Mouse (Mus musculus): Measurements from ENCODE around the gene Cnst. TPM values are rescaled to one million over a fixed set of nuclear protein-coding genes. Genes with fewer than 3 reads are reported as not detected.
"Not testable (repeated sequence)": the region's sequence is repeated elsewhere in the genome, so short reads cannot be mapped to it uniquely, and the experiment has no call there.

Gene Cnst
- polyA plus RNA-seq, 1 experiment, result 12.7 TPM

DNA sequence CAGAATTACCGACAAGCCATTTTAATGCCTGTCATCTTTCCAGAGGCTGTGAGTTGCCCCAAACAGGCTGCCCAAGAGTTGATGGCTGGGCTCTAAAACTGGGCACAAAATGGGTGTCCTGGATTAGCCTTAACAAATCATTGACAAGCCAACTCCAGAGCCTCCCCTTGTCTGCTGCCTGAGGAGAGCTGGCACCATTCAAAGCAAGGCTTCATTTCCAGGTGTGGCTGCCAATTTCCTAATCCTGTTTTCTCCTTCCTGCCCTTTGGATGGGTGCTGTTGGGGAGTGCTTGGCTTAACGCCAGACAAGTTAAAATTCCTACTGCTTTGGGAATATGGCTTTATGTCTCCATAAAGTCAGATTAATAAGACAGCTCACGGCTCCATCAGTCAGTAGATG lies 98.0 kb downstream of the Cnst start:
- H3K4me1 ChIP-seq (ENCODE audit: control insufficient read depth, insufficient read depth, insufficient read length, low read length), result 0 out of 2 replicates have a peak, but pooled peaks cover 2% of the 10 kb centered on the region
- no peaks in the 10 kb centered on the region for H3K27me3 ChIP-seq (ENCODE audit: control insufficient read depth, insufficient read depth, low read length)
- H3K27ac ChIP-seq (ENCODE audit: insufficient read depth, low read depth, low read length), result no peak overlapping the region
- H3K36me3 ChIP-seq (ENCODE audit: control insufficient read depth, insufficient read depth, low read length), result no peaks in the 10 kb centered on the region
- WGBS, result 24% methylated on average over 3 of the region's 3 CpGs
- no peak for TF ChIP-seq CTCF (IDR thresholded peaks at IDR 0.05; ENCODE audit: extremely low read depth, insufficient read length, insufficient replicate concordance, low read depth, low read length)
- TF ChIP-seq POLR2A (IDR thresholded peaks at IDR 0.05; ENCODE audit: low read depth, low read length), result no peak
- no peak overlapping the region for H3K4me3 ChIP-seq (ENCODE audit: low read depth, low read length)

DNA sequence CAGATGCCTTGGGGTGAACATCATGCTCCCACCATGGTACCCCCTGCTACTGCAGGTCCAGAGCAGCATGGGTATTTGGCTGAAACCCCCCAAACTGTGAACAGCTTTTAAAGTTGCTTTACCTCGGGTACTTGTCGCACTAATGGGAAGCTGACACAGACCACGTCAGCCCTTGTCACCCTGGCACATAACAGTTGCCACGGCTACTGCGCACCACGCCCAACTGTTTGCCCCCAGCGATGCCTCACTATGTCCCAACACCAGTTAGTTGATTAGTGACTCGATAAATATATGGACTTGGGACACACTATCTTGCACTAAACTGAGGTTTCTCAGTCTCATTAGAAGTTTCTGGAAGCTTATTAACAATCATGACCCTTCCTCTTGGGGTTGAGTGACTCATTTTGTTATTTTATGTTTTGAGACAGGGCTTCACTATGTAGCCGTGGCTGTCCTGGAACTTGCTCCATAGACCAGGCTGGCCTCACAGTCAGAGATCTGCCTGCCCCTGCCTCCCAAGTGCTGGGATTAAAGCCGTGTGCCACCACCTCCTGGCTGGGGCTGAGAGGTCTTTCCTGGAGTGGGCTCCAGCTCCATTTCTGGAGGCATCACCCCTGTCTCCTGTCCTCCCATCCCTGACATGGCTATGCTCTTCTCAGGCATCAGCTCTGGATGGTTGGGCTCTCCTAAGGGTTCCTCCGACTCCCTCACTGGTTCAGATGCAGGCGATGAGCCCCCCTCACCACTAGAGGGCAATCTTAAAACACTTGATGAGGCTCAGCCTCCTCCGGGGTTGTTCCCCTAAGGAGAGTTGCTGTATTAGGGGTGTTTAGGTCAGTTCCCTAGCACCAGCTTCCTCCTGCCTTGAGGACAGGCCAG lies 99.2 kb downstream of the Cnst start:
- Histone ChIP-seq H3K4me1 (ENCODE audit: control insufficient read depth, insufficient read depth, insufficient read length, low read length) (peaks cover 5% of the 10 kb centered on the region; the same call in 1 of the 2 replicates), H3K36me3 (ENCODE audit: control insufficient read depth, insufficient read depth, low read length) (no peaks in the 10 kb centered on the region), H3K4me3 (ENCODE audit: low read depth, low read length) (no peak overlapping the region), H3K27ac (ENCODE audit: insufficient read depth, low read depth, low read length) (no peak overlapping the region), H3K27me3 (ENCODE audit: control insufficient read depth, insufficient read depth, low read length) (no peaks in the 10 kb centered on the region)
- TF ChIP-seq CTCF (IDR thresholded peaks at IDR 0.05; ENCODE audit: extremely low read depth, insufficient read length, insufficient replicate concordance, low read depth, low read length) (peak; percentile 92), POLR2A (IDR thresholded peaks at IDR 0.05; ENCODE audit: low read depth, low read length) (no peak)
- 42% methylated on average over 13 of the region's 13 CpGs for WGBS

DNA sequence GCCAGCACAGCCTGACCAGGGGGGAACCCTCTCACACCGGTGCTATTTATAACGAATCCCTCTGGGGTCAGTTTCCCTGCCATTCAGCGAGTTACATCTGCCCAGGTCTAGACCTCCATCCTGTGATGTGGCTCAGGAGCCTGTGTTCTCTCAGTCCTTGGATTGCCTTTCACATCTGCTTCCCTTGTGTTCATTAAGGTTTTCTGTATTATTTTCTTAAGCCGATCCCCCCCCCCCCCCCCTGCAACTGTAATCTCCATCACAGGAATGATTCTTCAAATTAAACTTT lies 99.8 kb downstream of the Cnst start:
- no peaks in the 10 kb centered on the region for H3K36me3 ChIP-seq (ENCODE audit: control insufficient read depth, insufficient read depth, low read length)
- TF ChIP-seq POLR2A (IDR thresholded peaks at IDR 0.05; ENCODE audit: low read depth, low read length) (no peak), CTCF (IDR thresholded peaks at IDR 0.05; ENCODE audit: extremely low read depth, insufficient read length, insufficient replicate concordance, low read depth, low read length) (no peak)
- H3K4me1 ChIP-seq (ENCODE audit: control insufficient read depth, insufficient read depth, insufficient read length, low read length), result peaks cover 7% of the 10 kb centered on the region; the same call in 1 of the 2 replicates
- H3K27ac ChIP-seq (ENCODE audit: insufficient read depth, low read depth, low read length), result no peak overlapping the region
- no peaks in the 10 kb centered on the region for H3K27me3 ChIP-seq (ENCODE audit: control insufficient read depth, insufficient read depth, low read length)
- WGBS, result 17% methylated on average over 4 of the region's 4 CpGs
- H3K4me3 ChIP-seq (ENCODE audit: low read depth, low read length), result no peak overlapping the region

DNA sequence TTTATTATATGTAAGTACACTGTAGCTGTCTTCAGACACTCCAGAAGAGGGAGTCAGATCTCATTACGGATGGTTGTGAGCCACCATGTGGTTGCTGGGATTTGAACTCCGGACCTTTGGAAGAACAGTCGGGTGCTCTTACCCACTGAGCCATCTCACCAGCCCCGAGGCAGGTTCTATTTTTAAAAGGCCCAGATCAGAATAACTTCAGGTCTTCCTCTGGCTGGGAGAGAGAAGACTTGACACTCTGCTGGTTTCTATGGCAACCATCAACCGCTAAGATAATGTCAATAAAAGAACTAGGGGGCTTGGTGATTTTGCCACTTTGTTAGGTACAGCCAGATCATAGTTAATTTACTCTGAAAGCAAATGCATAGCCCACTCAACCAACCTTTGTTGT lies 102.5 kb downstream of the Cnst start:
- H3K4me3 ChIP-seq (ENCODE audit: low read depth, low read length); H3K36me3 ChIP-seq (ENCODE audit: control insufficient read depth, insufficient read depth, low read length); H3K27ac ChIP-seq (ENCODE audit: insufficient read depth, low read depth, low read length); H3K27me3 ChIP-seq (ENCODE audit: control insufficient read depth, insufficient read depth, low read length): not testable (repeated sequence)
- 67% methylated on average over 4 of the region's 5 CpGs for WGBS
- peaks cover 14% of the 10 kb centered on the region; the same call in 1 of the 2 replicates for H3K4me1 ChIP-seq (ENCODE audit: control insufficient read depth, insufficient read depth, insufficient read length, low read length)

DNA sequence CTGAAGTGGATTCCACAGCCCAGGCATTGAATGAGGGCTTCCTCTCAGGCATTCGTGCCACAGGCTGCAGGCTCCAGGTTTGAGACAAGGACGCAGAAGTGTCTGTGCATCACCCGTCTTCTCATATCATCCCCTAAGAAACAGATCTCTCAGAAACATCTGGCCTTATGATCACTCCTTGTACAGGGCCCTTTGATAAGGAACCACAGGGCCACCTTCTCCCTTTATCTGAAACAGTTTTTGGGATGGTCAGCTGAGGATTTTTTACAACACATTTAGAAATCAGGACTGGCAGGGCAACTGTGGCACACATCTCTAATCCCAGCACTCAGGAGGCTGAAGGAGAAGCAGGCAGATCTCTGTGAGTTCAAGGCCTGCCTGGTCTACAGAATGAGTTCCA lies 103.2 kb downstream of the Cnst start:
- Histone ChIP-seq H3K4me1 (ENCODE audit: control insufficient read depth, insufficient read depth, insufficient read length, low read length) (peaks cover 14% of the 10 kb centered on the region; the same call in 1 of the 2 replicates), H3K36me3 (ENCODE audit: control insufficient read depth, insufficient read depth, low read length) (no peaks in the 10 kb centered on the region), H3K4me3 (ENCODE audit: low read depth, low read length) (no peak overlapping the region), H3K27me3 (ENCODE audit: control insufficient read depth, insufficient read depth, low read length) (no peaks in the 10 kb centered on the region), H3K27ac (ENCODE audit: insufficient read depth, low read depth, low read length) (no peak overlapping the region)
- TF ChIP-seq POLR2A (IDR thresholded peaks at IDR 0.05; ENCODE audit: low read depth, low read length) (no peak), CTCF (IDR thresholded peaks at IDR 0.05; ENCODE audit: extremely low read depth, insufficient read length, insufficient replicate concordance, low read depth, low read length) (no peak)
- WGBS, result 65% methylated on average over 3 of the region's 3 CpGs

DNA sequence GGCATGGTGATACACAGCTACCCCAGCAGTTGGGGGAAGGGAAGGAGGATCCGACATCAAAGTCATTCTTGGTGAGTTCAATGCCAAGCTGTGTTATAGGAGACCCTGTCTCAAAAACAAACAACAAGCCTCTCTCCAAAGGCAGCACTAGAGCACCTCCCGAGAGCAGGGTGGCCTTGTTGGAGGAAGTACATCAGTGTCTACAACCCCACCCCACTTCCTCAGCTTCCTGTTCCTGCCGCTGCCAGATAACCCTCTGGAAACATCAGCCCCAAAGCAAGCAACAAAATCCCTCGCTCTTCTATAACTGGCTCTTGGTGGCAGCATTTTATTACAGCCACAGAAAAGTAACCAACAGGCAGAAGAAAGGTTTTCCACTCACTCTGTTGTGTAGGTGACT lies 104.1 kb downstream of the Cnst start:
- H3K4me1 ChIP-seq (ENCODE audit: control insufficient read depth, insufficient read depth, insufficient read length, low read length), result peaks cover 14% of the 10 kb centered on the region; the same call in 1 of the 2 replicates
- H3K27me3 ChIP-seq (ENCODE audit: control insufficient read depth, insufficient read depth, low read length), result no peaks in the 10 kb centered on the region
- no peaks in the 10 kb centered on the region for H3K36me3 ChIP-seq (ENCODE audit: control insufficient read depth, insufficient read depth, low read length)
- WGBS, result 74% methylated on average over 4 of the region's 4 CpGs
- TF ChIP-seq POLR2A (IDR thresholded peaks at IDR 0.05; ENCODE audit: low read depth, low read length) (no peak), CTCF (IDR thresholded peaks at IDR 0.05; ENCODE audit: extremely low read depth, insufficient read length, insufficient replicate concordance, low read depth, low read length) (no peak)
- H3K4me3 ChIP-seq (ENCODE audit: low read depth, low read length), result no peak overlapping the region
- H3K27ac ChIP-seq (ENCODE audit: insufficient read depth, low read depth, low read length), result no peak overlapping the region

DNA sequence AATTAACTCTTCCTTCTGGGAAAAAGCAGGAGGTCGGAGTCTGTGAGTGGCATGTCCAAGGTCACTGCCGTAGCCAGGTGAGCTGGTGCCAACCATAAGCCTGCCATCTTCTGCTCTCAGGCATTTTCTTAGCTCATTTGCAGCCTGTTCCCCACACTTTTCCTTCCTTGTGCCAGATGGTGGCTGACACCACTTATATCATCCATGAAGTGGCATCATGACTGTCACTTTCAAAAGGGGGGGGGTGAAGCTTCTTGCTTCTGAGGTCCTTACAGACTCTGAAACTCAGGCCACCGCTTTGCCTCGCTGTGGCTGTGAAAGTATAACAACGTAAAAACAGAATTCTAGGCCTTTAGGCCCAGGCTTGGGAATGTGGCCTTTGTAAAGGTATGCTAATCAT lies 105.1 kb downstream of the Cnst start:
- no peak overlapping the region for H3K4me3 ChIP-seq (ENCODE audit: low read depth, low read length)
- H3K36me3 ChIP-seq (ENCODE audit: control insufficient read depth, insufficient read depth, low read length), result no peaks in the 10 kb centered on the region
- peaks cover 13% of the 10 kb centered on the region; the same call in 1 of the 2 replicates for H3K4me1 ChIP-seq (ENCODE audit: control insufficient read depth, insufficient read depth, insufficient read length, low read length)
- H3K27ac ChIP-seq (ENCODE audit: insufficient read depth, low read depth, low read length), result peak overlapping the region; percentile 79
- no peak for TF ChIP-seq POLR2A (IDR thresholded peaks at IDR 0.05; ENCODE audit: low read depth, low read length)
- no peak for TF ChIP-seq CTCF (IDR thresholded peaks at IDR 0.05; ENCODE audit: extremely low read depth, insufficient read length, insufficient replicate concordance, low read depth, low read length)
- no peaks in the 10 kb centered on the region for H3K27me3 ChIP-seq (ENCODE audit: control insufficient read depth, insufficient read depth, low read length)
- WGBS, result 75% methylated on average over 5 of the region's 5 CpGs

All from small intestine, adult 2 months (tissue).